Mouse (Mus musculus): Measurements from ENCODE around the gene Btbd17. TPM values are rescaled to one million over a fixed set of nuclear protein-coding genes. Genes with fewer than 3 reads are reported as not detected.

The Btbd17 gene
- polyA plus RNA-seq, 1 experiment: not detected

- TF ChIP-seq TAL1 (IDR thresholded peaks at IDR 0.05; ENCODE audit: low read length): no peak
- TF ChIP-seq GATA1 (IDR thresholded peaks at IDR 0.05; ENCODE audit: low read length): no peak
- H3K9me3 ChIP-seq (ENCODE audit: control insufficient read depth, low read length): no peaks in the 10 kb centered on the region
- H3K27me3 ChIP-seq (ENCODE audit: control insufficient read depth): peaks cover 38% of the 10 kb centered on the region
- H3K4me3 ChIP-seq (replicated peaks): no peak overlapping the region
- no peaks in the 10 kb centered on the region; the same call in 1 of the 2 replicates for H3K4me1 ChIP-seq (ENCODE audit: control insufficient read depth)
- H3K36me3 ChIP-seq (ENCODE audit: control insufficient read depth): no peaks in the 10 kb centered on the region
Measured at GRCm38 (mm10) chr11:114795231-114795746, 456 bp downstream of the Btbd17 start.

- no peak for TF ChIP-seq TAL1 (IDR thresholded peaks at IDR 0.05; ENCODE audit: low read length)
- no peak for TF ChIP-seq GATA1 (IDR thresholded peaks at IDR 0.05; ENCODE audit: low read length)
- H3K4me1 ChIP-seq (ENCODE audit: control insufficient read depth): no peaks in the 10 kb centered on the region; the same call in 1 of the 2 replicates
Measured at GRCm38 (mm10) chr11:114794691-114795090, 1.1 kb downstream of the Btbd17 start.

GRCm38 (mm10) chr11:114793868-114794545, 1.7 kb downstream of the Btbd17 start:
- no peaks in the 10 kb centered on the region for H3K36me3 ChIP-seq (ENCODE audit: control insufficient read depth)
- no peaks in the 10 kb centered on the region for H3K9me3 ChIP-seq (ENCODE audit: control insufficient read depth, low read length)
- no peak overlapping the region for H3K4me3 ChIP-seq (replicated peaks)
- H3K4me1 ChIP-seq (ENCODE audit: control insufficient read depth): no peaks in the 10 kb centered on the region; the same call in 1 of the 2 replicates
- no peak for TF ChIP-seq GATA1 (IDR thresholded peaks at IDR 0.05; ENCODE audit: low read length)
- TF ChIP-seq TAL1 (IDR thresholded peaks at IDR 0.05; ENCODE audit: low read length): no peak
- H3K27me3 ChIP-seq (ENCODE audit: control insufficient read depth): peaks cover 50% of the 10 kb centered on the region

More at GRCm38 (mm10) chr11:114794691-114795090, 1.1 kb downstream of the Btbd17 start:
- no peaks in the 10 kb centered on the region for H3K36me3 ChIP-seq (ENCODE audit: control insufficient read depth)
- no peaks in the 10 kb centered on the region for H3K9me3 ChIP-seq (ENCODE audit: control insufficient read depth, low read length)
- no peak overlapping the region for H3K4me3 ChIP-seq (replicated peaks)
- peaks cover 44% of the 10 kb centered on the region for H3K27me3 ChIP-seq (ENCODE audit: control insufficient read depth)

- no peaks in the 10 kb centered on the region; the same call in 1 of the 2 replicates for H3K4me1 ChIP-seq (ENCODE audit: control insufficient read depth)
- no peaks in the 10 kb centered on the region for H3K9me3 ChIP-seq (ENCODE audit: control insufficient read depth, low read length)
- TF ChIP-seq GATA1 (IDR thresholded peaks at IDR 0.05; ENCODE audit: low read length) (no peak), TAL1 (IDR thresholded peaks at IDR 0.05; ENCODE audit: low read length) (no peak)
- peaks cover 54% of the 10 kb centered on the region for H3K27me3 ChIP-seq (ENCODE audit: control insufficient read depth)
- no peaks in the 10 kb centered on the region for H3K36me3 ChIP-seq (ENCODE audit: control insufficient read depth)
- H3K4me3 ChIP-seq (replicated peaks): no peak overlapping the region
Measured at GRCm38 (mm10) chr11:114792931-114793494, 2.7 kb downstream of the Btbd17 start.

GRCm38 (mm10) chr11:114791891-114792411, 3.8 kb downstream of the Btbd17 start:
- Histone ChIP-seq H3K4me1 (ENCODE audit: control insufficient read depth) (no peaks in the 10 kb centered on the region; the same call in 1 of the 2 replicates), H3K27me3 (ENCODE audit: control insufficient read depth) (peaks cover 64% of the 10 kb centered on the region), H3K4me3 (replicated peaks) (no peak overlapping the region), H3K9me3 (ENCODE audit: control insufficient read depth, low read length) (no peaks in the 10 kb centered on the region), H3K36me3 (ENCODE audit: control insufficient read depth) (no peaks in the 10 kb centered on the region)
- TF ChIP-seq GATA1 (IDR thresholded peaks at IDR 0.05; ENCODE audit: low read length): no peak
- TF ChIP-seq TAL1 (IDR thresholded peaks at IDR 0.05; ENCODE audit: low read length): no peak

- peaks cover 69% of the 10 kb centered on the region for H3K27me3 ChIP-seq (ENCODE audit: control insufficient read depth)
- no peaks in the 10 kb centered on the region; the same call in 1 of the 2 replicates for H3K4me1 ChIP-seq (ENCODE audit: control insufficient read depth)
- no peaks in the 10 kb centered on the region for H3K9me3 ChIP-seq (ENCODE audit: control insufficient read depth, low read length)
- no peaks in the 10 kb centered on the region for H3K36me3 ChIP-seq (ENCODE audit: control insufficient read depth)
- no peak overlapping the region for H3K4me3 ChIP-seq (replicated peaks)
- TF ChIP-seq TAL1 (IDR thresholded peaks at IDR 0.05; ENCODE audit: low read length) (no peak), GATA1 (IDR thresholded peaks at IDR 0.05; ENCODE audit: low read length) (no peak)
Measured at GRCm38 (mm10) chr11:114791351-114791889, 4.3 kb downstream of the Btbd17 start.

GRCm38 (mm10) chr11:114790841-114791240, 4.9 kb downstream of the Btbd17 start:
- Histone ChIP-seq H3K27me3 (ENCODE audit: control insufficient read depth) (peaks cover 75% of the 10 kb centered on the region), H3K4me1 (ENCODE audit: control insufficient read depth) (no peaks in the 10 kb centered on the region; the same call in 1 of the 2 replicates), H3K9me3 (ENCODE audit: control insufficient read depth, low read length) (no peaks in the 10 kb centered on the region), H3K36me3 (ENCODE audit: control insufficient read depth) (no peaks in the 10 kb centered on the region), H3K4me3 (replicated peaks) (no peak overlapping the region)
- TF ChIP-seq TAL1 (IDR thresholded peaks at IDR 0.05; ENCODE audit: low read length) (no peak), GATA1 (IDR thresholded peaks at IDR 0.05; ENCODE audit: low read length) (no peak)

GRCm38 (mm10) chr11:114790171-114790570, 5.6 kb downstream of the Btbd17 start:
- Histone ChIP-seq H3K36me3 (ENCODE audit: control insufficient read depth) (no peaks in the 10 kb centered on the region), H3K9me3 (ENCODE audit: control insufficient read depth, low read length) (no peaks in the 10 kb centered on the region), H3K4me1 (ENCODE audit: control insufficient read depth) (no peaks in the 10 kb centered on the region; the same call in 1 of the 2 replicates), H3K27me3 (ENCODE audit: control insufficient read depth) (peaks cover 82% of the 10 kb centered on the region), H3K4me3 (replicated peaks) (no peak overlapping the region)
- TF ChIP-seq GATA1 (IDR thresholded peaks at IDR 0.05; ENCODE audit: low read length): no peak
- no peak for TF ChIP-seq TAL1 (IDR thresholded peaks at IDR 0.05; ENCODE audit: low read length)

- no peaks in the 10 kb centered on the region for H3K36me3 ChIP-seq (ENCODE audit: control insufficient read depth)
- TF ChIP-seq TAL1 (IDR thresholded peaks at IDR 0.05; ENCODE audit: low read length): no peak
- no peak for TF ChIP-seq GATA1 (IDR thresholded peaks at IDR 0.05; ENCODE audit: low read length)
- H3K27me3 ChIP-seq (ENCODE audit: control insufficient read depth): peaks cover 84% of the 10 kb centered on the region
- no peaks in the 10 kb centered on the region for H3K9me3 ChIP-seq (ENCODE audit: control insufficient read depth, low read length)
- H3K4me1 ChIP-seq (ENCODE audit: control insufficient read depth): no peaks in the 10 kb centered on the region; the same call in 1 of the 2 replicates
- no peak overlapping the region for H3K4me3 ChIP-seq (replicated peaks)
Measured at GRCm38 (mm10) chr11:114789716-114790115, 6.0 kb downstream of the Btbd17 start.
